Mouse (Mus musculus): ENCODE results near the gene Vmn1r120. TPM values are rescaled to one million over a fixed set of nuclear protein-coding genes. Genes with fewer than 3 reads are reported as not detected.
"Not testable (repeated sequence)": the region's sequence is repeated elsewhere in the genome, so short reads cannot be mapped to it uniquely, and the experiment has no call there.

Gene Vmn1r120
- not detected in 2 replicates for polyA plus RNA-seq (2015; fragmentation: Nextera tagmentation; extraction: Ambion mirVana)

- ATAC-seq (ENCODE audit: insufficient number of reproducible peaks, low FRiP score, low TSS enrichment, low read depth); H3K4me1 ChIP-seq; H3K36me3 ChIP-seq; H3K4me3 ChIP-seq; H3K27ac ChIP-seq; H3K27me3 ChIP-seq; H3K4me2 ChIP-seq; H3K9ac ChIP-seq; H3K9me3 ChIP-seq: not testable (repeated sequence)
- WGBS: 82% methylated on average over 1 of the region's 1 CpGs
These were observed at the start of gene Vmn1r120 for GRCm38 (mm10) chr7:21053684-21054083. Vmn1r120 (minus strand) TSS chr7:21053784.

- H3K4me2 ChIP-seq; H3K27me3 ChIP-seq; H3K4me3 ChIP-seq; H3K36me3 ChIP-seq; H3K4me1 ChIP-seq; H3K9me3 ChIP-seq; H3K27ac ChIP-seq; ATAC-seq (ENCODE audit: insufficient number of reproducible peaks, low FRiP score, low TSS enrichment, low read depth); H3K9ac ChIP-seq: not testable (repeated sequence)
- WGBS: 74% methylated on average over 5 of the region's 5 CpGs
These were observed 44.8 kb upstream of the Vmn1r120 start, which contains the start of gene Vmn1r121 for GRCm38 (mm10) chr7:21098413-21098812. Vmn1r121 (minus strand) TSS chr7:21098513.

- not testable (repeated sequence) for H3K9ac ChIP-seq; H3K27ac ChIP-seq; ATAC-seq (ENCODE audit: insufficient number of reproducible peaks, low FRiP score, low TSS enrichment, low read depth); H3K4me3 ChIP-seq; H3K9me3 ChIP-seq; H3K4me1 ChIP-seq; H3K4me2 ChIP-seq; H3K27me3 ChIP-seq; H3K36me3 ChIP-seq
- WGBS: no CpG with 5 or more reads among the region's 2 CpGs
These were observed 41.2 kb downstream of the Vmn1r120 start, which contains the start of gene Vmn1r119 for GRCm38 (mm10) chr7:21012355-21012754. Vmn1r119 (minus strand) TSS chr7:21012455.

Other genes starting within 250 kb of the Vmn1r120 start
- not detected in 2 replicates for gene Vmn1r114, start 241.6 kb downstream of the Vmn1r120 start, polyA plus RNA-seq (2015; fragmentation: Nextera tagmentation; extraction: Ambion mirVana)
- gene Vmn1r115, start 208.8 kb downstream of the Vmn1r120 start, polyA plus RNA-seq (2015; fragmentation: Nextera tagmentation; extraction: Ambion mirVana): not detected in 2 replicates
- gene Vmn1r116, start 181.5 kb downstream of the Vmn1r120 start, polyA plus RNA-seq (2015; fragmentation: Nextera tagmentation; extraction: Ambion mirVana): not detected in 2 replicates
- gene Vmn1r117, start 169.7 kb downstream of the Vmn1r120 start, polyA plus RNA-seq (2015; fragmentation: Nextera tagmentation; extraction: Ambion mirVana): not detected in 2 replicates
- not detected in 2 replicates for gene Vmn1r118, start 141.4 kb downstream of the Vmn1r120 start, polyA plus RNA-seq (2015; fragmentation: Nextera tagmentation; extraction: Ambion mirVana)
- not detected in 2 replicates for gene Vmn1r119, start 41.3 kb downstream of the Vmn1r120 start, polyA plus RNA-seq (2015; fragmentation: Nextera tagmentation; extraction: Ambion mirVana)
- gene Vmn1r121, start 44.7 kb upstream of the Vmn1r120 start, polyA plus RNA-seq (2015; fragmentation: Nextera tagmentation; extraction: Ambion mirVana): not detected in 2 replicates
- not detected in 2 replicates for gene Vmn1r122, start 80.3 kb upstream of the Vmn1r120 start, polyA plus RNA-seq (2015; fragmentation: Nextera tagmentation; extraction: Ambion mirVana)
- gene Vmn1r123, start 108.4 kb upstream of the Vmn1r120 start, polyA plus RNA-seq (2015; fragmentation: Nextera tagmentation; extraction: Ambion mirVana): not detected in 2 replicates
- gene Gm5157, start 136.6 kb upstream of the Vmn1r120 start, polyA plus RNA-seq (2015; fragmentation: Nextera tagmentation; extraction: Ambion mirVana): not detected in 2 replicates
- gene Vmn1r124, start 206.8 kb upstream of the Vmn1r120 start, polyA plus RNA-seq (2015; fragmentation: Nextera tagmentation; extraction: Ambion mirVana): not detected in 2 replicates
- not detected in 2 replicates for gene Vmn1r125, start 218.4 kb upstream of the Vmn1r120 start, polyA plus RNA-seq (2015; fragmentation: Nextera tagmentation; extraction: Ambion mirVana)
- not detected in 2 replicates for gene Vmn1r126, start 247.7 kb upstream of the Vmn1r120 start, polyA plus RNA-seq (2015; fragmentation: Nextera tagmentation; extraction: Ambion mirVana)

All from limb, embryonic 15.5 days (tissue).